Mouse (Mus musculus): ENCODE data around the gene Rbp7.

- no peak for TF ChIP-seq CTCF (IDR thresholded peaks at IDR 0.05; ENCODE audit: extremely low read depth, insufficient read depth, low read length)
- no peak for TF ChIP-seq POLR2A (IDR thresholded peaks at IDR 0.05; ENCODE audit: extremely low read depth, insufficient read depth, low read length)
These were observed 33.0 kb upstream of the Rbp7 start for GRCm38 (mm10) chr4:149487729-149488128.

Measured in cortical plate, adult 2 months (tissue).